In the genomic region with DNA sequence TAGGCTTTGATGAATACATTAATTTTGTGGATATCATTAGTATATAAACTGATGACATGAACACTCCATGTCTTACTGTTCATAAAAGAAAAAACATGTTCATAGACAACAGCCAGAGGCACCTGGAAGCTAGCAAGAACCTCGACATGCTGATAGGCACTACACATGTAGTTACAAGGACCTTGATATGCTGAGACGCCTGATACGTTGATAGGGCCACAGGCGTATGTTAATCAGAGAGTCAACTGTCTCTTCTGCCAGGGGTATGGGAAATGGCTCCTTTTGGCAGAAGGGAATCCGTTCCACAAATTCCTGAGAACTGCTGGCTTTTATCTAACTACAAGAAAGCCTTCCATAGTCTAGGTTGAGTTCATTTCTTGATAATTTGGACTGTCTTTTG, we compare ENCODE assay signal across 30 mouse cellular contexts. TPM values are rescaled to one million over a fixed set of nuclear protein-coding genes. Genes with fewer than 3 reads are reported as not detected.
DNase-seq lines count a peak whose midpoint lies in the region; ATAC-seq lines count a peak whose summit lies in the region.
"Had no signal": no experiment of that assay in that cellular context is flagged by ENCODE, and none has a peak within 500 bp of the region (broad histone marks: within the 10 kb centered on the region; RNA-seq: fewer than 3 reads in every experiment).

No protein-coding gene starts in this region.

- no peak overlapping the region for H3K9ac ChIP-seq in heart, embryonic 16.5 days (ENCODE audit: low read length)
- H3K9ac ChIP-seq: forebrain, embryonic 13.5 days; hindbrain, embryonic 15.5 days; lung, embryonic 14.5 days; neural tube, embryonic 12.5 days had no signal

- peak overlapping the region; percentile 68 for H3K27ac ChIP-seq in heart, embryonic 16.5 days (ENCODE audit: low read length)
- no peak overlapping the region for H3K27ac ChIP-seq in heart, embryonic 10.5 days
- H3K27ac ChIP-seq: forebrain, embryonic 13.5 days; hindbrain, embryonic 10.5 days; hindbrain, embryonic 15.5 days; layer of hippocampus, adult 2 months; neural tube, embryonic 12.5 days; stomach, postnatal 0 days had no signal

- H3K4me3 ChIP-seq in heart, embryonic 16.5 days (ENCODE audit: low read length) = no peak overlapping the region
- no peak overlapping the region for H3K4me3 ChIP-seq in heart, embryonic 10.5 days
- H3K4me3 ChIP-seq: forebrain, embryonic 13.5 days; hindbrain, embryonic 10.5 days; hindbrain, embryonic 15.5 days; layer of hippocampus, adult 2 months; myocyte; neural tube, embryonic 12.5 days had no signal

- no peaks in the 10 kb centered on the region for H3K9me3 ChIP-seq in heart, embryonic 16.5 days (replicated peaks; ENCODE audit: control insufficient read depth, low read length)
- no peaks in the 10 kb centered on the region for H3K9me3 ChIP-seq in heart, embryonic 10.5 days
- H3K9me3 ChIP-seq: forebrain, embryonic 13.5 days; hindbrain, embryonic 10.5 days; hindbrain, embryonic 15.5 days; neural tube, embryonic 12.5 days had no signal

- no peaks in the 10 kb centered on the region for H3K27me3 ChIP-seq in heart, embryonic 16.5 days (ENCODE audit: control insufficient read depth, insufficient read depth, low read length)
- H3K27me3 ChIP-seq in heart, embryonic 10.5 days (ENCODE audit: insufficient read depth, poor library complexity, severe bottlenecking) = no peaks in the 10 kb centered on the region
- H3K27me3 ChIP-seq: CH12.LX; forebrain, embryonic 13.5 days; hindbrain, embryonic 15.5 days; neural tube, embryonic 12.5 days had no signal

- 0 out of 2 replicates have a peak, but pooled peaks have one; percentile 12 for ATAC-seq in heart, embryonic 16.5 days (replicated peaks; ENCODE audit: extremely low read depth, insufficient read depth, low FRiP score)
- ATAC-seq in common myeloid progenitor, adult 5-6 weeks (replicated peaks; ENCODE audit: low read depth, poor library complexity, severe bottlenecking) = 0 out of 2 replicates have a peak, but pooled peaks have one; percentile 32
- ATAC-seq in megakaryocyte progenitor cell, adult 5-6 weeks (replicated peaks; ENCODE audit: poor library complexity) = peak; percentile 61
- ATAC-seq: forebrain, embryonic 13.5 days; inflammation-experienced regulatory T-cells, adult 6 months had no signal

- no peak overlapping the region for H3K4me2 ChIP-seq in heart, embryonic 16.5 days (ENCODE audit: low read depth, low read length)
- H3K4me2 ChIP-seq: forebrain, embryonic 13.5 days; hindbrain, embryonic 15.5 days; lung, embryonic 14.5 days; midbrain, embryonic 11.5 days; neural tube, embryonic 12.5 days had no signal

- DNase-seq in heart, adult 11 months = peak; percentile 27
- no peak for DNase-seq in heart, adult 18-20 months
- no peak for DNase-seq in heart, embryonic 10.5 days (ENCODE audit: low spot score)
- DNase-seq in left cerebral cortex, adult 11 months (ENCODE audit: low spot score) = no peak
- DNase-seq in thymus, postnatal 4 days = no peak
- DNase-seq: adrenal gland, adult 8-10 months; cerebellum, adult 8-10 months; cerebellum, postnatal 25 days; gastrocnemius, postnatal 25 days; kidney, adult 18-20 months; kidney, postnatal 36 days; left cerebral cortex, postnatal 4 days; lung, embryonic 14.5 days; lung, postnatal 14 days; right cerebral cortex, postnatal 4 days; thymus, adult 18-20 months; thymus, postnatal 25 days had no signal

- no peaks in the 10 kb centered on the region for H3K36me3 ChIP-seq in heart, embryonic 16.5 days (ENCODE audit: control insufficient read depth, insufficient read depth)
- H3K36me3 ChIP-seq in heart, embryonic 10.5 days = 0 out of 2 replicates have a peak, but pooled peaks cover 3% of the 10 kb centered on the region
- H3K36me3 ChIP-seq: hindbrain, embryonic 10.5 days; hindbrain, embryonic 15.5 days; neural tube, embryonic 12.5 days had no signal

- H3K4me1 ChIP-seq in heart, embryonic 16.5 days (ENCODE audit: control insufficient read depth, insufficient read depth, low read length) = peaks cover 11% of the 10 kb centered on the region
- peaks cover 18% of the 10 kb centered on the region for H3K4me1 ChIP-seq in heart, embryonic 10.5 days
- H3K4me1 ChIP-seq: hindbrain, embryonic 10.5 days; hindbrain, embryonic 15.5 days; neural tube, embryonic 12.5 days had no signal

- 35% methylated on average over 5 of the region's 5 CpGs for WGBS in heart, embryonic 16.5 days
- WGBS in heart, embryonic 10.5 days = 55% methylated on average over 5 of the region's 5 CpGs

RNA-seq across cellular contexts. Expression of a gene that starts 27.4 kb away (rescaled TPM):
- 10 to 100 TPM in 1 of 2 experiments, 1 to 10 TPM in 1; 7.2 to 11.0 TPM for total RNA-seq in heart, adult 18-20 months (2021)
- 8.1 and 9.3 TPM in 2 replicates for polyA plus RNA-seq in heart, embryonic 16.5 days (2015; fragmentation: Nextera tagmentation; extraction: Ambion mirVana)
- 9.5 and 10.0 TPM in 2 replicates for polyA plus RNA-seq in heart, embryonic 10.5 days (2016; fragmentation: Nextera tagmentation; extraction: Ambion mirVana)
- 25.5 and 29.4 TPM in 2 replicates for total RNA-seq in common myeloid progenitor, adult 5-6 weeks (2017)
- total RNA-seq in megakaryocyte progenitor cell, adult 5-6 weeks (2015) = 18.6 and 18.9 TPM in 2 replicates
- 18.2 and 21.9 TPM in 2 replicates for total RNA-seq in megakaryocyte progenitor cell, adult 5-6 weeks (2017)
